Mouse (Mus musculus): ENCODE measurements around the gene Calcrl. TPM values are rescaled to one million over a fixed set of nuclear protein-coding genes. Genes with fewer than 3 reads are reported as not detected.

Gene Calcrl
- polyA plus RNA-seq, 1 experiment = 0.81 TPM

DNA sequence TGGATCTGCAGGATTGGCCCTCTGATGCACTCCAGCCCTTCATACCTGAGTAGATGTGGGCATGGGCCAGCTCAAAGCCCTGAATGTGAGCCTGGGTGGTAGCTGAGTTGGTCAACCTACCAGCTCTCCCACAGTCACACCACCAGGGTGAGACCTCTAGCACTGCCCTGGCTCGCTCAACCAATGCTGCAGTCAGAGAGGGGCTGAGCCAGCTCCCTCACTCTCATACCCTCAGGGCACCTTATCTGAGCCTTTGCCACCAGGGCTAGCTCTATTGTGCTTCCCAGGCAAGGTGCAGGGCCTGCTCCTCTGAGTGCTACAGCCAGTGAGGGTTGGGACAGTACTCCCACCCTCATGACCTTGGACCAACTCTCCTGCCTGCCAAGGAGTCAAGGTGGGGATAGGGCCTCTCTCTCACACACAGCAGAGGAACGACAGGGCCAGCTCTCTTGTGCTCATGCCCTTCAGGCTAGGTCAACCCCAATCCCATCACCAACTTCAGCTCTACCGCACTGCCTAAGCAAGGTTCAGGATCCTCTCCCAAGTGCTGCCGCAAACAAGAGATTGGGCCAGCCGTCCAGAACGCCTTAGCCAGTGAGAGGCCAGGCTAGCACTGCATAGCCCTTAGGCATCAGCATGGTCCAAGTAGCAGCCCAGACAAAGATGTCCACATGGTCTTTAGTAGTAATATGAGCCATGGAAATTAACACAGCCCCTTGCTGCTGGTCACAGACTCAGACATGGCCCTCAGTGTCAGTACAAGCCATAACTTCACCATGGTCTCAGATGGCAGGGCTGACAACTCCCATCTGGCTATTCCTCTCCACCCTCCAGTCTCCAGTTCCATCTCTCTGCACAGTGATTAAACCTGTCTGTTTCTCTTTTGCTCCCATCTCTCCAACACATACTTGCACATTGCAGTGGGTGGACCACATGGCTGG lies 62.2 kb downstream of the Calcrl start:
- Histone ChIP-seq H3K27ac (ENCODE audit: insufficient read depth, low read depth, low read length) (no peak overlapping the region), H3K36me3 (ENCODE audit: control insufficient read depth, insufficient read depth, low read length) (0 out of 2 replicates have a peak, but pooled peaks cover 1% of the 10 kb centered on the region), H3K4me1 (ENCODE audit: control insufficient read depth, insufficient read depth, insufficient read length, low read length) (no peaks in the 10 kb centered on the region), H3K27me3 (ENCODE audit: control insufficient read depth, insufficient read depth, low read length) (no peaks in the 10 kb centered on the region), H3K4me3 (ENCODE audit: low read depth, low read length) (no peak overlapping the region)
- WGBS = 94% methylated on average over 6 of the region's 6 CpGs
- TF ChIP-seq POLR2A (IDR thresholded peaks at IDR 0.05; ENCODE audit: low read depth, low read length) (no peak), CTCF (IDR thresholded peaks at IDR 0.05; ENCODE audit: extremely low read depth, insufficient read length, insufficient replicate concordance, low read depth, low read length) (no peak)

DNA sequence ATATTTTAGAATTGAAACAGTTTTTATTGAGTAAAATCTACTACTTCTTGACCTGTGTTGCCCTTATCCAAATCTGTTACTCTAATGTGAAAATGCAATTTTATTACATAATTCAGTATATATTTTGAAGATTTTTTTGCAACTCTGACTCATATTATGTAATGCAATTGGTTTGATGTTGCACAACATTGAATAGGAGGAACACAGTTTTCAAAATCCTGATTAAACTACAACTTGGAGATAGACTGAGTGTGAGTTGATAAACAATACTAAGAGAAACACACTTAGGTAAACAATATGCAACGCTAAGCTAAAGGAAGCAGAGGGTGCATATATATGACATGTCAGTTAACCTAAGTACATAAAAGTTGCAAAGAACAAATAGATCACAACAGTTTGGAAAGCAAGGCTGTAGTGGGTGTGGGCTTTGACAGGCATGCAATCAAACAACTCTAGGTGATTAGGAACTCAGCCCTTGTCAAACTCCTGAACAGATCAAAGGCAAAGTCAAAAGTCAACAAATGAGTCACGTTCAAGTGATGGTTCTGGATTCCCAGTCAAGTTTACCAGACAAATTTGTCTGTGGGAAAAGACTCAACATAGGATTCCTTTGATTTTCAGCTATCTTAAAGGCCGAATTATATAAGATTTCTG lies 66.4 kb downstream of the Calcrl start:
- no peak for TF ChIP-seq CTCF (IDR thresholded peaks at IDR 0.05; ENCODE audit: extremely low read depth, insufficient read length, insufficient replicate concordance, low read depth, low read length)
- no peak for TF ChIP-seq POLR2A (IDR thresholded peaks at IDR 0.05; ENCODE audit: low read depth, low read length)
- 17% methylated on average over 3 of the region's 3 CpGs for WGBS

DNA sequence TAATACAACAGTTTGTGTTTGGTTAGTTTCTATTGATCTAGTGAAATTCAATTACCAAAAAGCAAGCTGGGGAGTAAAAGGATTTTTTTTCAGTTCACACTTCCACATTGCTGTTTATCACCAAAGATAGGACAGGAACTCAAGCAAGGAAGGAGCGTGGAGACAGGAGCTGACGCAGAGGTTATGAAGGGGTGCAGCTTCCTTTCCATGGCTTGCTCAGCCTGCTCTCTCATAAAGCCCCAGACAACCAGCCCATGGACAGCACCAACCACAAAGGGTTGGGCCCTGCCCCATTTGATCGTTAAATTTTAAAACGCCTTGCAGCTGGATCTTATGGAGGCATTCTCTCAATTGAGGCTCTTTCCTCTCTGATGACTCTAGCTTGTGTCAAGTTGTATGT lies 69.9 kb downstream of the Calcrl start:
- TF ChIP-seq CTCF (IDR thresholded peaks at IDR 0.05; ENCODE audit: extremely low read depth, insufficient read length, insufficient replicate concordance, low read depth, low read length) = no peak
- TF ChIP-seq POLR2A (IDR thresholded peaks at IDR 0.05; ENCODE audit: low read depth, low read length) = no peak
- no peaks in the 10 kb centered on the region for H3K27me3 ChIP-seq (ENCODE audit: control insufficient read depth, insufficient read depth, low read length)
- H3K4me1 ChIP-seq (ENCODE audit: control insufficient read depth, insufficient read depth, insufficient read length, low read length) = no peaks in the 10 kb centered on the region
- H3K27ac ChIP-seq (ENCODE audit: insufficient read depth, low read depth, low read length) = no peak overlapping the region
- no peak overlapping the region for H3K4me3 ChIP-seq (ENCODE audit: low read depth, low read length)
- WGBS = 83% methylated on average over 4 of the region's 4 CpGs
- H3K36me3 ChIP-seq (ENCODE audit: control insufficient read depth, insufficient read depth, low read length) = no peaks in the 10 kb centered on the region

More for the DNA sequence above, 66.4 kb downstream of the Calcrl start:
- no peaks in the 10 kb centered on the region for H3K4me1 ChIP-seq (ENCODE audit: control insufficient read depth, insufficient read depth, insufficient read length, low read length)
- H3K36me3 ChIP-seq (ENCODE audit: control insufficient read depth, insufficient read depth, low read length) = 0 out of 2 replicates have a peak, but pooled peaks cover 1% of the 10 kb centered on the region
- no peaks in the 10 kb centered on the region for H3K27me3 ChIP-seq (ENCODE audit: control insufficient read depth, insufficient read depth, low read length)
- no peak overlapping the region for H3K4me3 ChIP-seq (ENCODE audit: low read depth, low read length)
- no peak overlapping the region for H3K27ac ChIP-seq (ENCODE audit: insufficient read depth, low read depth, low read length)

DNA sequence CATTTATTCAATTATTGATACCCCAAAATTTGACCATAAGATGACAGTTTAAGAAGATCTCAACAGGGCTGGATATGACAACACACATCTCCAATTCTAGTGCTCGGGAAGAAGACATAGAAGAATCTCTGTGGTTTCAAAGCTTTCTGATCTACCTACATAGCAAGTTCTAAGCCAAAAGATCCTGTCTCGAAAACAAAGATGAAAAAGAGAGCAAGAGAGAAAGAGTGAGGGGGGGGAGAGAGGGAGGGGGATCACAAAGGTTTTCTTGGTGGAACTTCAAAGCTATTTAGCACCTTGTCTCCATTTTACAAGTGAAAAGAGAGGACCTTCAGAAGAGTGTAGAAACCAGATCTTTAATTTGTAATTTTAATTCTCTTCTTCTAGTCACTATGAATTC lies 77.8 kb downstream of the Calcrl start:
- Histone ChIP-seq H3K4me1 (ENCODE audit: control insufficient read depth, insufficient read depth, insufficient read length, low read length) (no peaks in the 10 kb centered on the region), H3K36me3 (ENCODE audit: control insufficient read depth, insufficient read depth, low read length) (no peaks in the 10 kb centered on the region), H3K4me3 (ENCODE audit: low read depth, low read length) (no peak overlapping the region), H3K27ac (ENCODE audit: insufficient read depth, low read depth, low read length) (no peak overlapping the region), H3K27me3 (ENCODE audit: control insufficient read depth, insufficient read depth, low read length) (no peaks in the 10 kb centered on the region)
- WGBS = 86% methylated on average over 2 of the region's 2 CpGs
- no peak for TF ChIP-seq POLR2A (IDR thresholded peaks at IDR 0.05; ENCODE audit: low read depth, low read length)
- no peak for TF ChIP-seq CTCF (IDR thresholded peaks at IDR 0.05; ENCODE audit: extremely low read depth, insufficient read length, insufficient replicate concordance, low read depth, low read length)

DNA sequence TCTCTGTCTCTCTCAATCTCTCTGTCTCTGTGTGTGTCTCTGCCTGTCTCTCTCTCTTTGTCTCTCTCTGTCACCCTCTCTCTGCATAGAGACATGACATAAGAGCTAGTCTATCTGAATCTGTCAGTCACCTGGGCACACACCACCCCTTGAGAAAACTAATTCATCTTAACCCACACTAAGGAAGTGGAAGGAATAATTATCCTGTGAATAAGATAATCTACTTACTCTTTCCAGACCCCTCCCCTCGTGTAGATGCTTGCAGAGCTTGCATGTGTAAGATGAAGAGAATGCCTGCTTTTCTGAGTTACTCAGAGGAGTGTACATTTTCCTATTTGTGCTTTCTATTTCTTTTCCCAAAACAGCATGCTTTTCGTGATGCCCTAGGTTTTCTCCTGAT lies 81.5 kb downstream of the Calcrl start:
- H3K27me3 ChIP-seq (ENCODE audit: control insufficient read depth, insufficient read depth, low read length) = no peaks in the 10 kb centered on the region
- WGBS = 58% methylated on average over 2 of the region's 2 CpGs
- no peaks in the 10 kb centered on the region for H3K36me3 ChIP-seq (ENCODE audit: control insufficient read depth, insufficient read depth, low read length)
- H3K4me3 ChIP-seq (ENCODE audit: low read depth, low read length) = no peak overlapping the region
- H3K4me1 ChIP-seq (ENCODE audit: control insufficient read depth, insufficient read depth, insufficient read length, low read length) = no peaks in the 10 kb centered on the region
- TF ChIP-seq CTCF (IDR thresholded peaks at IDR 0.05; ENCODE audit: extremely low read depth, insufficient read length, insufficient replicate concordance, low read depth, low read length) (no peak), POLR2A (IDR thresholded peaks at IDR 0.05; ENCODE audit: low read depth, low read length) (no peak)
- H3K27ac ChIP-seq (ENCODE audit: insufficient read depth, low read depth, low read length) = no peak overlapping the region

DNA sequence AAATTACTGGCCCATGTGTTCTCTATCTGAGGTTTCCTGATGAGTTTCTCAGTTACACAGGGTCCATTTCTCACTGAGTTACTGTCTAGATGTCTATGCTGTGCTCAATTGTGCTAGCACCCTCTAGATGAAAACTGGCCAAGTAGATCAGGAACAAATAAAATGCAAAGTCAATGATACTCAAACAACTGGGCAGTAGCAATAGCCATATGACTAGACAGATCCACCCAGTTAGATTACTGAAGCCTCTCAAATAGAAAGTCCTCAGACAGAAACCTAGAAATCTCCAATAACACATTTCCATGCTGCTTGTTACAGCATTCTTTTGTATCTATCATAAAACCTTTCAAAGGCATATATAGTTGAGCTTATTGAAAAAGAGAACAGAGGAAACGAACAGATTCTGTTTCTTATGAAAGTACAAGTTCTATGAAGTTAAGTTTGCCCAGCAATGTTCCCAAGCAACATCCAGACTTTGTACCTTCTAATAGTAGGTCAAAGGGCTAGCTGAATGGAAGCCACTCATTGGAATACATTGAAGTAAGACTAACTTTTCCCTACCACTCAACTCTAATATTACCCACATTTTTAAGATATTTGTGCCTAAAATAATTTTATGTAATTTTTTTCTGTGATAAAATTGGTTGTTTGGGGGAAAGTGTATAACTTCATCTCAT lies 87.3 kb downstream of the Calcrl start:
- Histone ChIP-seq H3K36me3 (ENCODE audit: control insufficient read depth, insufficient read depth, low read length) (no peaks in the 10 kb centered on the region), H3K27ac (ENCODE audit: insufficient read depth, low read depth, low read length) (no peak overlapping the region), H3K27me3 (ENCODE audit: control insufficient read depth, insufficient read depth, low read length) (no peaks in the 10 kb centered on the region), H3K4me3 (ENCODE audit: low read depth, low read length) (no peak overlapping the region), H3K4me1 (ENCODE audit: control insufficient read depth, insufficient read depth, insufficient read length, low read length) (no peaks in the 10 kb centered on the region)
- no peak for TF ChIP-seq POLR2A (IDR thresholded peaks at IDR 0.05; ENCODE audit: low read depth, low read length)
- no peak for TF ChIP-seq CTCF (IDR thresholded peaks at IDR 0.05; ENCODE audit: extremely low read depth, insufficient read length, insufficient replicate concordance, low read depth, low read length)
- WGBS = 48% methylated on average over 1 of the region's 1 CpGs
